ENCODE assay signal across 15 mouse cellular contexts in the genomic region with DNA sequence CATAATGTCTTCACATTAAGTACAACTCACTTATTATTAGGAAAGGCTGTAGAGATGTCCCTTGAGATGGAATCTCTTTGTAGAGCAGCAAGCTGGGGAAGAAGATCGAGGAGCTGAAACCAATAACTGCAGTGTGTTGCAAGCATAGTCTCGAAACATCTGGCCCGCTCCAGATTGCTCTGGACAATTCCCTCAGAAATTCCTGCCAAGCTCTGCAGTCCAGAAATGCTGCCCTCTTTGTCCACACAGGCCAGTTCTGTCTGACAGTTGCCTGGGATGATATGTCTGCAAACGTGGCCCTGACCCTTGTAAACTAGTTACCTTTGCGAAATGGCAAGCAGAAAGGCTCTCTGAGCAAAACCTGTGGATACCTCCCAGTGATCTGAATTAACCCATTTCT.
DNase-seq lines count a peak whose midpoint lies in the region; ATAC-seq and TF ChIP-seq lines count a peak whose summit lies in the region.
"Had no signal": no experiment of that assay in that cellular context is flagged by ENCODE, and none has a peak within 500 bp of the region (broad histone marks: within the 10 kb centered on the region; RNA-seq: fewer than 3 reads in every experiment).

No protein-coding gene starts in this region.

- no peaks in the 10 kb centered on the region for H3K36me3 ChIP-seq in kidney, adult 2 months (ENCODE audit: control insufficient read depth, insufficient read depth, low read length)
- no peaks in the 10 kb centered on the region for H3K36me3 ChIP-seq in kidney, embryonic 15.5 days
- no peaks in the 10 kb centered on the region for H3K36me3 ChIP-seq in embryonic facial prominence, embryonic 14.5 days (ENCODE audit: control insufficient read depth, insufficient read depth, low read length)
- H3K36me3 ChIP-seq in heart, embryonic 14.5 days (ENCODE audit: control insufficient read depth, insufficient read depth, low read length) = 0 out of 2 replicates have a peak, but pooled peaks cover 4% of the 10 kb centered on the region
- no peaks in the 10 kb centered on the region for H3K36me3 ChIP-seq in midbrain, embryonic 14.5 days (ENCODE audit: control insufficient read depth, insufficient read depth, low read length)
- H3K36me3 ChIP-seq: hindbrain, embryonic 12.5 days had no signal

- H3K9ac ChIP-seq in kidney, embryonic 15.5 days = no peak overlapping the region
- H3K9ac ChIP-seq in embryonic facial prominence, embryonic 14.5 days (ENCODE audit: low read depth, low read length) = no peak overlapping the region
- no peak overlapping the region for H3K9ac ChIP-seq in heart, embryonic 14.5 days (ENCODE audit: low read length)
- no peak overlapping the region for H3K9ac ChIP-seq in midbrain, embryonic 14.5 days (replicated peaks; ENCODE audit: low read length)
- H3K9ac ChIP-seq: hindbrain, embryonic 12.5 days; limb, embryonic 12.5 days had no signal

- H3K4me3 ChIP-seq in kidney, adult 2 months (ENCODE audit: insufficient read depth, low read depth, low read length) = no peak overlapping the region
- H3K4me3 ChIP-seq in kidney, embryonic 15.5 days (replicated peaks) = no peak overlapping the region
- no peak overlapping the region for H3K4me3 ChIP-seq in embryonic facial prominence, embryonic 14.5 days (ENCODE audit: low read depth, low read length)
- no peak overlapping the region for H3K4me3 ChIP-seq in heart, embryonic 14.5 days (ENCODE audit: control insufficient read depth in 1 of 2, insufficient read depth in 1 of 2, low read depth in 1 of 2, low read length in 2 of 2)
- H3K4me3 ChIP-seq in midbrain, embryonic 14.5 days (replicated peaks; ENCODE audit: low read depth, low read length) = no peak overlapping the region
- H3K4me3 ChIP-seq: erythroblast, embryonic 14.5 days; hindbrain, embryonic 12.5 days; limb, embryonic 12.5 days; megakaryocyte, embryonic 14.5 days had no signal

- ATAC-seq in kidney, embryonic 15.5 days (replicated peaks; ENCODE audit: low FRiP score) = no peak
- no peak for ATAC-seq in embryonic facial prominence, embryonic 14.5 days (ENCODE audit: low read depth)
- no peak for ATAC-seq in heart, embryonic 14.5 days (ENCODE audit: insufficient number of reproducible peaks, insufficient read depth, low FRiP score, low read depth)
- ATAC-seq in midbrain, embryonic 14.5 days (ENCODE audit: low FRiP score, low TSS enrichment) = no peak

- DNase-seq in kidney, adult 2 months = peak; percentile 33
- DNase-seq in embryonic facial prominence, embryonic 14.5 days (ENCODE audit: low spot score) = peak; percentile 72
- peak; percentile 34 for DNase-seq in lung, postnatal 14 days
- DNase-seq in left cerebral cortex, postnatal 25 days (ENCODE audit: low spot score in 2 of 2) = no peak
- DNase-seq in frontal cortex, postnatal 14 days (ENCODE audit: low spot score in 2 of 2) = no peak
- no peak for DNase-seq in midbrain, embryonic 14.5 days
- DNase-seq: cerebellum, adult 2 months; layer of hippocampus, adult 9-11 months had no signal

- no peak overlapping the region for H3K27ac ChIP-seq in kidney, adult 2 months (ENCODE audit: insufficient read depth, low read depth, low read length)
- no peak overlapping the region for H3K27ac ChIP-seq in kidney, embryonic 15.5 days
- peak overlapping the region; percentile 50 for H3K27ac ChIP-seq in embryonic facial prominence, embryonic 14.5 days (replicated peaks; ENCODE audit: low read depth, low read length)
- peak overlapping the region; percentile 41 to 42; a peak in 2 of 4 replicates for H3K27ac ChIP-seq in heart, embryonic 14.5 days (replicated peaks in 1 of 2; ENCODE audit: control insufficient read depth in 1 of 2, insufficient read depth in 1 of 2, low read depth in 2 of 2, low read length in 2 of 2)
- no peak overlapping the region for H3K27ac ChIP-seq in midbrain, embryonic 14.5 days (replicated peaks; ENCODE audit: low read depth, low read length)
- H3K27ac ChIP-seq: hindbrain, embryonic 12.5 days; limb, embryonic 12.5 days had no signal

- no peak for TF ChIP-seq CTCF in kidney, adult 2 months (conservative IDR thresholded peaks at IDR 0.05; ENCODE audit: insufficient read depth, insufficient read length, low read depth, low read length)

- intact Hi-C loops in left cerebral cortex, postnatal 25 days (cut with DNase I) = no loop called here

- H3K27me3 ChIP-seq in kidney, adult 2 months (replicated peaks; ENCODE audit: control insufficient read depth, insufficient read depth, low read length) = no peaks in the 10 kb centered on the region
- H3K27me3 ChIP-seq in kidney, embryonic 15.5 days = no peaks in the 10 kb centered on the region
- H3K27me3 ChIP-seq in embryonic facial prominence, embryonic 14.5 days (replicated peaks; ENCODE audit: control insufficient read depth, insufficient read depth, low read length) = no peaks in the 10 kb centered on the region
- no peaks in the 10 kb centered on the region for H3K27me3 ChIP-seq in heart, embryonic 14.5 days (ENCODE audit: control insufficient read depth, insufficient read depth, low read length)
- H3K27me3 ChIP-seq in midbrain, embryonic 14.5 days (ENCODE audit: control insufficient read depth, insufficient read depth, low read length) = no peaks in the 10 kb centered on the region
- H3K27me3 ChIP-seq: CH12.LX; hindbrain, embryonic 12.5 days; limb, embryonic 12.5 days; megakaryocyte, embryonic 14.5 days had no signal

- peaks cover 11% of the 10 kb centered on the region; the same call in 1 of the 2 replicates for H3K4me1 ChIP-seq in kidney, adult 2 months (ENCODE audit: control insufficient read depth, insufficient read depth, low read length)
- peaks cover 16% of the 10 kb centered on the region for H3K4me1 ChIP-seq in kidney, embryonic 15.5 days
- H3K4me1 ChIP-seq in embryonic facial prominence, embryonic 14.5 days (ENCODE audit: control insufficient read depth, insufficient read depth, low read length) = peaks cover 19% of the 10 kb centered on the region
- peaks cover 11 to 24% of the 10 kb centered on the region in 2 experiments for H3K4me1 ChIP-seq in heart, embryonic 14.5 days (ENCODE audit: control insufficient read depth in 2 of 2, insufficient read depth in 2 of 2, low read length in 2 of 2)
- peaks cover 7% of the 10 kb centered on the region; the same call in 1 of the 2 replicates for H3K4me1 ChIP-seq in midbrain, embryonic 14.5 days (ENCODE audit: control insufficient read depth, insufficient read depth, low read length)
- H3K4me1 ChIP-seq: hindbrain, embryonic 12.5 days had no signal

- TF ChIP-seq POLR2A in kidney, adult 2 months (IDR thresholded peaks at IDR 0.05; ENCODE audit: low read depth, low read length) = no peak

- H3K4me2 ChIP-seq in kidney, embryonic 15.5 days = no peak overlapping the region
- H3K4me2 ChIP-seq in embryonic facial prominence, embryonic 14.5 days (ENCODE audit: low read depth, low read length) = no peak overlapping the region
- H3K4me2 ChIP-seq in heart, embryonic 14.5 days (ENCODE audit: low read length) = no peak overlapping the region
- H3K4me2 ChIP-seq in midbrain, embryonic 14.5 days (ENCODE audit: low read length) = no peak overlapping the region
- H3K4me2 ChIP-seq: hindbrain, embryonic 12.5 days; limb, embryonic 12.5 days had no signal

- 65% methylated on average over 5 of the region's 5 CpGs for WGBS in kidney, adult 2 months
- 78% methylated on average over 5 of the region's 5 CpGs for WGBS in kidney, embryonic 15.5 days
- WGBS in embryonic facial prominence, embryonic 14.5 days = 41% methylated on average over 5 of the region's 5 CpGs
- 67% methylated on average over 5 of the region's 5 CpGs for WGBS in heart, embryonic 14.5 days
- WGBS in midbrain, embryonic 14.5 days = 83% methylated on average over 5 of the region's 5 CpGs

- no peaks in the 10 kb centered on the region for H3K9me3 ChIP-seq in kidney, embryonic 15.5 days (replicated peaks)
- H3K9me3 ChIP-seq in embryonic facial prominence, embryonic 14.5 days (ENCODE audit: control insufficient read depth, low read length) = no peaks in the 10 kb centered on the region
- no peaks in the 10 kb centered on the region for H3K9me3 ChIP-seq in heart, embryonic 14.5 days (ENCODE audit: control insufficient read depth, low read length)
- H3K9me3 ChIP-seq in midbrain, embryonic 14.5 days (ENCODE audit: control insufficient read depth, low read length) = no peaks in the 10 kb centered on the region
- H3K9me3 ChIP-seq: hindbrain, embryonic 12.5 days; limb, embryonic 12.5 days; megakaryocyte, embryonic 14.5 days had no signal

Comparison
In these comparisons a context has a peak if more than half of its experiments do, and no peak if none do; other contexts are left out.
1. DNase-seq: peak in kidney, adult 2 months (single experiment), embryonic facial prominence, embryonic 14.5 days (single experiment) and lung, postnatal 14 days (single experiment); none in left cerebral cortex, postnatal 25 days (0 of 2), frontal cortex, postnatal 14 days (0 of 2) and midbrain, embryonic 14.5 days (single experiment).
2. H3K27ac ChIP-seq: peak in embryonic facial prominence, embryonic 14.5 days (single experiment) and heart, embryonic 14.5 days (2 of 2); none in kidney, adult 2 months (single experiment), kidney, embryonic 15.5 days (single experiment) and midbrain, embryonic 14.5 days (single experiment).